Mouse (Mus musculus): ENCODE results near the gene Gtf2h4. TPM values are rescaled to one million over a fixed set of nuclear protein-coding genes. Genes with fewer than 3 reads are reported as not detected.

Gene Gtf2h4
- 25.5 and 28.8 TPM in 2 replicates for polyA plus RNA-seq (2015; fragmentation: Nextera tagmentation; extraction: Ambion mirVana)

DNA sequence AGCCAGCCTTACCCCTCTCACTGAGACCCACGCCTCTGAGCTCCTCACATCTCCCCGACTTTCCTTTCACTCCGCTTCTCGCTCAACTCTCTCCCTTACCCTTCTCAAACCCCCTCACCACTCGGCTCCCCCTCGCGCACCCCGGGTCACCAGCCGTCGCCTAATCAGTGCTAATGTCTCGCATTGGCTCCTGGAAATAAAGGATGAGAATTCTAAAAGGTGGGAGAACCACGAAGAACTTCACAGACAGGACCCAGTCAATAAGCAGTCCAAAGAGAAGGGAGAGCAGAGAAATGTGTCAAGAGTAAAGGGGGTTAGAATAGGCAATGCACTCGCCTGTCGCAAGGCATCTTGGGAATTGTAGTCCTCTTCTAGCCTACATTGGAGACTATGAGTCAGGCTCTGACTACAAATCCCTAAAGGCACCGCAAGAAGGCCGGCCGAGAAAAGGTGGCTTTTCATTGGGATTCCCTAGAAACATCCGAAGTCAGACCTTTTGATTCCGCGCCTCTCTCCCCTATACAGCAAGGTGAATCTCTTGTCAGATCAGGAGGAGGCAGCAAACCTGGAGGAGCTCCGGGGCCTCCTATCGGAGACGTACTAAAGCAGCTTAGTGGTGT is at the start of gene Gtf2h4:
TSS of gene Gtf2h4 (minus strand) at position 324 of the 620 bp plus-strand sequence.
- Histone ChIP-seq H3K9me3 (no peaks in the 10 kb centered on the region), H3K4me1 (replicated peaks) (peaks cover 11% of the 10 kb centered on the region), H3K27me3 (no peaks in the 10 kb centered on the region), H3K36me3 (peaks cover 9% of the 10 kb centered on the region), H3K4me2 (peak within 1 kb of the TSS; percentile 79), H3K4me3 (peak within 1 kb of the TSS; percentile 61), H3K27ac (replicated peaks) (no peak within 1 kb of the TSS), H3K9ac (peak within 1 kb of the TSS; percentile 81)
- peak; percentile 97 for ATAC-seq (ENCODE audit: low read depth)
- WGBS = 2% methylated on average over 23 of the region's 23 CpGs

DNA sequence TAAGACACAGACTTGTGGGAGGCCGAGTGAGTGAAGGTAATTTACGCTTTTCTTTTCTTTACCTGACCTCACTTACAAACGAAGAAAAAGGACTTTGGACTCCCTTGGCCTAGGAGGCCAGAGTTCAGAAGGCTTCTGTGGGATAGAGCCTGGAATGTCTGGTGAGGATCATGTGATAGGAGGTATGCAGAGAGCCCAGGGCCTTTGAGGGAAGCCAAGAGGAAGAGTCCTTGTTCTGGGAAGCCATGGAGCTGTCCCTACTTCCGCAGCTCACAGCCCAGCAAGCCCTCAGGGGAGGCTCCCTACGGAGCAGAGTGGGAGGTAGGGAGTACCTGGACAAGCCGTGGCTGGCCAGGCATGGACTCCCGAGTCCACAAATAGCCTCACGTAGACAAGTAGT is 48.1 kb upstream of the Gtf2h4 start:
- Histone ChIP-seq H3K27ac (replicated peaks) (no peak overlapping the region), H3K9me3 (no peaks in the 10 kb centered on the region), H3K4me3 (no peak overlapping the region), H3K9ac (no peak overlapping the region), H3K4me2 (no peak overlapping the region), H3K4me1 (replicated peaks) (peaks cover 17% of the 10 kb centered on the region), H3K27me3 (peaks cover 3% of the 10 kb centered on the region; the same call in 1 of the 2 replicates), H3K36me3 (no peaks in the 10 kb centered on the region)
- WGBS = 70% methylated on average over 8 of the region's 8 CpGs
- no peak for ATAC-seq (ENCODE audit: low read depth)

DNA sequence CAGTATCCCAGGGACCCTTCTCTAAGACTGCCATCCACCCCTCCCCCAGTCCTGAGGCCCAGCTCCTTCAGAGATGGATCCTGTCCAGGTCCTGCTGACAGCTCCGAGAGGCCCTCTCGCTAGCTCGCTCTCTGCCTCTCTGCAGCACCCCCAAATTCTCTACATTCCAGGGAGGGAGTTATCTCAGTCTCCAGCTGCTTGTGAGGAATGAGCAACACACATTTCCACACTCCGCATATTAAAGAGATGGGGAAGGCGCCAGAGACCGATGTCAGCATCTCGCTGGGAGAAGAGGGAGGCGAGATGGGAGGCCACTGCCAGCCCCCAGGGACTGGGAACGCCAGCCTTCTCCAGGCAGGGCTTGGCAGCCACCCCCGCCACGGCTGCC is 46.8 kb upstream of the Gtf2h4 start:
- no peak overlapping the region for H3K4me3 ChIP-seq
- H3K27ac ChIP-seq (replicated peaks) = peak overlapping the region; percentile 46; the same call in 1 of the 2 replicates
- H3K4me1 ChIP-seq (replicated peaks) = peaks cover 12% of the 10 kb centered on the region; the same call in 1 of the 2 replicates
- no peaks in the 10 kb centered on the region for H3K9me3 ChIP-seq
- H3K4me2 ChIP-seq = peak overlapping the region; percentile 9; the same call in 1 of the 2 replicates
- H3K27me3 ChIP-seq = peaks cover 3% of the 10 kb centered on the region; the same call in 1 of the 2 replicates
- WGBS = 13% methylated on average over 11 of the region's 11 CpGs
- H3K36me3 ChIP-seq = no peaks in the 10 kb centered on the region
- H3K9ac ChIP-seq = no peak overlapping the region
- ATAC-seq (ENCODE audit: low read depth) = peak; percentile 55; the same call in 1 of the 2 replicates

GRCm38 (mm10) chr17:35719616-35720339 is 46.2 kb upstream of the Gtf2h4 start:
- Histone ChIP-seq H3K4me1 (replicated peaks) (peaks cover 10% of the 10 kb centered on the region; the same call in 1 of the 2 replicates), H3K9me3 (no peaks in the 10 kb centered on the region), H3K27me3 (peaks cover under 1% of the 10 kb centered on the region; the same call in 1 of the 2 replicates), H3K4me2 (no peak overlapping the region), H3K27ac (replicated peaks) (no peak overlapping the region), H3K36me3 (no peaks in the 10 kb centered on the region), H3K4me3 (no peak overlapping the region), H3K9ac (no peak overlapping the region)
- ATAC-seq (ENCODE audit: low read depth) = no peak
- WGBS = 63% methylated on average over 9 of the region's 9 CpGs

DNA sequence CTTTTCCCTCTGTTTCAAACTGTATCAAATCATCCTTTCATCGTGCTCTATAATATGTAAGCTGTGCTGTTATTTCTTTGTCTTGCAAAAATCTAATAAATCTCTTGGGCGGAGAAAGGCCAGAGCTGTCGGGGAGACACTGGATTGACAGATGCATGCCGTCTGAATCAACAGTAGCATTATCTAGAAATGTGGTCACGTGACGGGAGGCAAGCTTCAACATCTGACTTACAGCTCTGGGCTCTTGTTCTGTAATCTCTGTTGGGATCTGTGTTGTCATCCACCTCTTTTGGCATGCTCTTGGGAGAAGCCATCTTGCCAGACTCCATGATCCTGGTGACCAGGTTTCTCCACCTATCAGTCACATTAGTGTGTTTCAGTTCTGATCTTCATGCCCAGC is 43.5 kb upstream of the Gtf2h4 start:
- Histone ChIP-seq H3K9ac (no peak overlapping the region), H3K4me1 (replicated peaks) (peaks cover 10% of the 10 kb centered on the region; the same call in 1 of the 2 replicates), H3K27ac (replicated peaks) (no peak overlapping the region), H3K36me3 (no peaks in the 10 kb centered on the region), H3K4me2 (no peak overlapping the region), H3K27me3 (no peaks in the 10 kb centered on the region), H3K9me3 (no peaks in the 10 kb centered on the region), H3K4me3 (no peak overlapping the region)
- WGBS = 84% methylated on average over 6 of the region's 6 CpGs
- no peak for ATAC-seq (ENCODE audit: low read depth)

DNA sequence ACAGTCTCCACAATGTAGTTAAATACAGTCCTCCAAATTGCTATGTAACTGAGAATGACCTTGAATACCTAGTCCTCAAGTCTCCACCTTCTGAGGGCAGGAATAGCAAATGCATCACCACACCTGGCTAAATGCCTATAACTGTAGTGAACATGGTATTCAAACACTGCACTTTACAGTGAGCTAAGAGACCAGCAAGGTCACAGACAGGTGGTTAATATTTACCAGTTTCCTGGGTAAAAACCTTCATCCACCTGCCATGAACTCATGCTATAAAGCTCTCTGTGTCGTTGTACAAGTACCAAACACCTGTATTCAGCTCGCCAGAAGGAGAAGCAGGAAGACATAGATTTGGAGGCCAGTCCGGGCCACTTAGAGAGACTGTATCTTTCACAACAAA is 42.6 kb upstream of the Gtf2h4 start:
- Histone ChIP-seq H3K27ac (replicated peaks) (no peak overlapping the region), H3K4me2 (no peak overlapping the region), H3K4me3 (no peak overlapping the region), H3K9me3 (no peaks in the 10 kb centered on the region), H3K4me1 (replicated peaks) (peaks cover 13% of the 10 kb centered on the region), H3K9ac (no peak overlapping the region), H3K36me3 (no peaks in the 10 kb centered on the region), H3K27me3 (no peaks in the 10 kb centered on the region)
- 94% methylated on average over 3 of the region's 3 CpGs for WGBS
- no peak for ATAC-seq (ENCODE audit: low read depth)

DNA sequence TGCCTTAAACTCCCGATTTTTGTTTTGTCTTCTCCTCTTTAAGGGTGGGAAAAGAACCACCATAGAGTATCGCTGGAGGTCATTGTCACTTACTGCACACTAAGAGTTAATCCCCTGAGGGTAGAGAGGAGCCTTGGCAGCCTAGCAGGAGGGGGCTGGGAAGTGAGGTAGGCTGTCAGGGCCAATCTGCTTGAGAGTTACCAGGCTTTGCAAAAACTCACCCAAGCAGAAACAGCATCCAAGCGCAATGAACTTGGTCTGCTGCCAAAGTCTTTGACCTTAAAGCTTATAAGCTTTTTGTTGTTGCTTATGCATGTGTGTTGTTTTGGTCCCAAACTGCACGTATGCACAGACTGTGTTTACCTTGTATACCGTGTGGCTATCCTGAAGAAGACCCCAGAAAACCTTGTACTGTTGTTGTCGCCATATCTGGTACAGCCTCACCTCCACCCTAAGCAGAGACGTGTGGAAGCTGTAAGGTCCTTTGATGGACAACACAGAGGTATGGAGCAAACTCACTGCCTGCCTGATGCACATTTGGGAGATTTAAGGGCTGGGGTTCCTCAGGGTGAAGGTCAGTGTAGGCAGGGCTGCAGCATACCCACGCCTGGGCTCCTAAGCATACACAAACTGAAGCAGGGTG is 37.3 kb upstream of the Gtf2h4 start:
- Histone ChIP-seq H3K4me3 (no peak overlapping the region), H3K27ac (replicated peaks) (peak overlapping the region; percentile 62; the same call in 1 of the 2 replicates), H3K36me3 (no peaks in the 10 kb centered on the region), H3K27me3 (no peaks in the 10 kb centered on the region), H3K4me1 (replicated peaks) (peaks cover 17% of the 10 kb centered on the region), H3K9me3 (no peaks in the 10 kb centered on the region), H3K4me2 (no peak overlapping the region), H3K9ac (no peak overlapping the region)
- ATAC-seq (ENCODE audit: low read depth) = peak; percentile 80; the same call in 1 of the 2 replicates
- WGBS = 31% methylated on average over 8 of the region's 8 CpGs

DNA sequence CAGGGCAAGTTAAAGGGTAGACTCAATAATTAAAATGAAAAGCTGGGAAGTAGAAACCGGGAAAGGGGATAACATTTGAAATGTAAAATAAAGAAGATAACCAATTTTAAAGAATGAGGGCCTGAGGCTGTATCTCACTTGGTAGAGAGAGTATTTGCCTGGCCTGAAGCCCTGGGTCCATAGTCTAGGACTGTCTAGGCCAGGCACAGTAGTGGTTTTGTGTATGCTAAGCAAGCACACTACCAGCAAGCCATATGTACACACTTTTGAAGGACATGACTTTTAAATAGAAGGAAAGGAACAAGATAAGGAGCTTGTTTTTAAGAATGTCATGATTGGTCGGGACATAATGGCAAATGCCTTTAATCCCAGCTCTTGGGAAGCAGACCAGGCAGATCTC is 35.1 kb upstream of the Gtf2h4 start:
- Histone ChIP-seq H3K4me1 (replicated peaks) (peaks cover 39% of the 10 kb centered on the region), H3K27me3 (no peaks in the 10 kb centered on the region), H3K36me3 (no peaks in the 10 kb centered on the region), H3K9ac (no peak overlapping the region), H3K27ac (replicated peaks) (no peak overlapping the region), H3K4me2 (no peak overlapping the region), H3K9me3 (no peaks in the 10 kb centered on the region), H3K4me3 (no peak overlapping the region)
- 88% methylated on average over 2 of the region's 2 CpGs for WGBS
- no peak for ATAC-seq (ENCODE audit: low read depth)

DNA sequence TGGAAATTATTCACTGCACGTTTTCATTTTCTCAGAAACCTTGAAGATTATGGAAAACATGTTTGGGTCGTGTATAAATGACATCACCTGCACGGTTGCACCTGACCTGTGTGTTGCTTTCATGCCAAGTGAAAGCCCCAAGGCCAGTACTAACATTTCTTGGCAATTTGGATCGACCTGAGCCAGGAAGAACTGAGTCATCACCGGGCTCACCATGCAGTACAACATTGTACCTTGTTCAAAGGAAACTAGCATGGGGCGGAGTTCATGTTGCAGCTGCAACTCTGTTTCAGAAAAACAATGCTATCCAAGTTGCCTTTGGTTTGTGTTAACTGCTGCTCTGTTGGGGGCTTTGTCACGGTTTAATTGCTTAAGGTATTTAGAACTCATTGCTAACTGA is 34.4 kb upstream of the Gtf2h4 start:
- ATAC-seq (ENCODE audit: low read depth) = no peak
- Histone ChIP-seq H3K4me2 (no peak overlapping the region), H3K4me1 (replicated peaks) (peaks cover 40% of the 10 kb centered on the region), H3K9me3 (no peaks in the 10 kb centered on the region), H3K4me3 (no peak overlapping the region), H3K9ac (no peak overlapping the region), H3K27me3 (no peaks in the 10 kb centered on the region), H3K36me3 (no peaks in the 10 kb centered on the region), H3K27ac (replicated peaks) (no peak overlapping the region)
- WGBS = 53% methylated on average over 7 of the region's 7 CpGs

GRCm38 (mm10) chr17:35705836-35706235 is 32.3 kb upstream of the Gtf2h4 start:
- no peaks in the 10 kb centered on the region for H3K36me3 ChIP-seq
- H3K9me3 ChIP-seq = no peaks in the 10 kb centered on the region
- H3K9ac ChIP-seq = no peak overlapping the region
- no peak overlapping the region for H3K4me3 ChIP-seq
- ATAC-seq (ENCODE audit: low read depth) = no peak
- H3K4me2 ChIP-seq = no peak overlapping the region
- peaks cover 52% of the 10 kb centered on the region for H3K4me1 ChIP-seq (replicated peaks)
- no peaks in the 10 kb centered on the region for H3K27me3 ChIP-seq
- peak overlapping the region; percentile 98 for H3K27ac ChIP-seq (replicated peaks)
- WGBS = 23% methylated on average over 4 of the region's 4 CpGs

GRCm38 (mm10) chr17:35704621-35705464 is 31.3 kb upstream of the Gtf2h4 start, which contains the start of gene Ddr1:
Gene Ddr1, minus strand, starts transcription at chr17:35704621.
- Histone ChIP-seq H3K4me1 (replicated peaks) (peaks cover 44% of the 10 kb centered on the region), H3K27ac (replicated peaks) (peak within 1 kb of the TSS; percentile 98), H3K9me3 (no peaks in the 10 kb centered on the region), H3K36me3 (no peaks in the 10 kb centered on the region), H3K4me3 (peak within 1 kb of the TSS; percentile 79), H3K9ac (peak within 1 kb of the TSS; percentile 82), H3K27me3 (no peaks in the 10 kb centered on the region), H3K4me2 (peak within 1 kb of the TSS; percentile 64)
- peak; percentile 54 for ATAC-seq (ENCODE audit: low read depth)
- 4% methylated on average over 19 of the region's 19 CpGs for WGBS

All from neural tube, embryonic 13.5 days (tissue).